Mouse (Mus musculus) left cerebral cortex, adult 8-10 months (tissue): ENCODE results near the gene Neurod4. TPM values are rescaled to one million over a fixed set of nuclear protein-coding genes. Genes with fewer than 3 reads are reported as not detected.
"Not testable (repeated sequence)": the region's sequence is repeated elsewhere in the genome, so short reads cannot be mapped to it uniquely, and the experiment has no call there.

Experiments
- DNase-seq, 2 experiments: peaks; one replicate each; pipeline ENCODE4 v3.0.0; 2022; ENCODE audit warnings: low spot score in 2 of 2
- total RNA-seq, 4 experiments: library from RNA; stranded (reverse); gene quantifications; 2 replicates each; pipeline ENCODE4 v1.2.4; 2022

Neurod4 gene
- under 1 TPM in 3 of 4 experiments, not detected in 1; 0.22 to 0.61 (median 0.39) TPM for total RNA-seq

GRCm38 (mm10) chr10:130280066-130280465 lies at the start of gene Neurod4:
Gene Neurod4 (minus strand): TSS chr10:130280240.
- DNase-seq = no peak

DNA sequence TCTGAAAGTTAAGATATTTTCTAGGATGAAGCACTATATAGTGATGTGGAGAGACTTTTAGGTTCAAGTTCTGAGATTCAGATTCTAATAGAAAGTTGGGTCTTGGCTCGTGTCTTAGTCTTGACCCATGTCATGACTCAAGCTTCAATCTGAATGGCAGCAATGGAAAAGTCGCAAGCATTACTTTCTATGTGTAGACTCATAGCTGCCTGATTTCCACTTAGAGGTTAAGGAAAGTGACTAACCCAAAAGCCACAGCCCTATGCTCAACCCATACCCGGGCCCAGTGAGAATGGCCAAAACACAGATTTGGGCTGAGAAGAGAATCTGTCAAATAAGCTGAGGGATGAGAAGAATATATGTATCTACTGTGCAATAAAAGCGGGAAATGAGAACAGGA lies 44.2 kb upstream of the Neurod4 start:
- DNase-seq = no peak

DNA sequence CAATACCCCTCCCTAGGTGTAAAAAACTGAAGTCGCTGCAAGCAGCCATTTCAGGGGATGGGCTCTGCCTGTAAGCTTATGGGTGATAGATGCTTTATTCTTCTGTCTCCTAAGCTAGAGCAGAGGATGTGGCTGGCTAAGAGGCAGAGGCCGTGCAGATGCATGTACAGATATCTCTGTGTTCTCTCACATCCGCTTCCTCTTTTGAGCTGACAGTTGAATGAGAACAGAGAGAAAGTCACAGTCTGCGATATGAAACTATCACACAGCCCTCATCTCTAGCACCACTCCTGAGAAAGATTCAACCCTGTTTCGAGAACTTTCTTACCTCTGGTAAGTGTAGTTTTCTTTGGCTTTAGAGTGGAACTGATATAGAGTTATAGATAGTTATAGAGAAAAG lies 42.6 kb upstream of the Neurod4 start, which contains the start of gene Tespa1:
TSS of gene Tespa1 (plus strand) at position 234 of the 400 bp plus-strand sequence.
- no peak for DNase-seq

- no peak for DNase-seq
Measured at GRCm38 (mm10) chr10:130322062-130322461, 42.0 kb upstream of the Neurod4 start.

- no peak for DNase-seq
Measured at GRCm38 (mm10) chr10:130320715-130321114, 40.7 kb upstream of the Neurod4 start.

GRCm38 (mm10) chr10:130318720-130319119 lies 38.7 kb upstream of the Neurod4 start:
- no peak for DNase-seq

- DNase-seq = no peak
Measured at GRCm38 (mm10) chr10:130315846-130316245, 35.8 kb upstream of the Neurod4 start.

- no peak for DNase-seq
Measured at GRCm38 (mm10) chr10:130314110-130314829, 34.2 kb upstream of the Neurod4 start.

DNA sequence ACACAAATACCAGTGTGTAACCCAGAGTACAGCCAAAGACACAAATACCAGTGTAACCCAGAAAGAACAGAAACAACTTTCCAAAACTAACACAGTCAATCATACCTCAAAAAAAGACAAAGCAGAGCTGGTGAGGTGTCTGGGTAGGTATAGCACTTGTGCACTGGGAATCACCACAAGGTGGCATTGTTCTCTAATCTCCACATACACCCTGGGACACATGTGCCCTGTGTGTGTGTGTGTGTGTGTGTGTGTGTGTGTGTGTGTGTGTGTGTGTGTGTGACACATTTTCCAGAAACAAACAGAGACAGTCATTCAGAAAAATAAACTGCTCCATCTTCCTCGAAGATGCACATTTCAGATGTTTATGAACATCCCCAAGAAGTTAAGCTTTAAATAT lies 33.5 kb upstream of the Neurod4 start:
- no peak for DNase-seq

GRCm38 (mm10) chr10:130311534-130312227 lies 31.6 kb upstream of the Neurod4 start:
- DNase-seq = no peak

DNA sequence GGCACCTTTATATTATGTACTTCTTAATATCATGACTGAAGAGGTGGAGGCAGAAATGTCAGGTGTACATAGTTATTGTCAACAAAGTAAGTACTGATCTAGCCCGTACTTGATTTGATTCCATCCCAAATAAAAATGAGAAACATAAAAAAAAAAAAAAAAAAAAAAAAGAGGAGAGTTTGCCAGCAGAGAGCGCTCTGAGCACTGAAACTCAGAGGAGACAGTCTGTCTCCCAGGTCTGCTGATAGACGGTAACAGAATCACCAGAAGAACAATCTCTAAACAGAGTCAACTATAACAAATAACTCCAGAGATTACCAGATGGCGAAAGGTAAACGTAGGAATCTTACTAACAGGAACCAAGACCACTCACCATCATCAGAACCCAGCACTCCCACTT lies 24.1 kb upstream of the Neurod4 start:
- not testable (repeated sequence) for DNase-seq

DNA sequence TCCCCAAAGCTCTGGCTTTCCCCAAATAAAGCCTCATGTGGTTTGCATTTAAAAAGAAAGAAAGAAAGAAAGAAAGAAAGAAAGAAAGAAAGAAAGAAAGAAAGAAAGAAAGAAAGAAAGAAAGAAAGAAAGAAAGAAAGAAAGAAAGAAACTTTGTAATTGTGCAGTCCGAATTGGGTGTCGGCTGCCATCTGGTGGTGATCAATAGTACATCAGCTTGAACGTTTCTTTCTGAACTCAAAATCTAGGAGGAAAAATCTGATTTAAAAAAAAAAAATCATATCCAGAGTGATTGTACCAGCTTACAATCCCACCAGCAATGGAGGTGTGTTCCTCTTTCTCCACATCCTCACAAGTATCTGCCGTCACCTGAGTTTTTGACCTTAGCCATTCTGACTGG lies 18.7 kb upstream of the Neurod4 start:
- DNase-seq = not testable (repeated sequence)

GRCm38 (mm10) chr10:130293741-130294408 lies 13.8 kb upstream of the Neurod4 start:
- DNase-seq = no peak

- DNase-seq = no peak
Measured at GRCm38 (mm10) chr10:130288007-130288406, 8.0 kb upstream of the Neurod4 start.

DNA sequence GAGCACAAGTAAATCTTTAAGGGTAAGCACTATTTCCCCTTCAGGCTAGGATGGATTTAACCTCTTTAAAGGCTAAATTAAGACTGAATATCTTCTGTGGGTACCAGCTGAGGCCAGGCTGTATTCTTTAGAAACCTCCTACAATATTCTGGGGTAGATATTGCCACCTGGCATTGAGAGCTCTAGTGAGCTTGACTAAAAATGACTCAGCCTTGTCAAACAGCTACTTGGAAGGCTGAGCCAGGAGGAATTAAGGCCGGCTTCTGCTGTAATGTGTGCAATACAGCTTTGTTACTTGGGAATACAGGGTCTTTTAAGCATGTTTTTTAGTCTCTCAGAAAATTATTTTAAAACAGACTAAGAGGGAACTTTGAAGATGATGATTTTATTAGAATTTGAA lies 7.2 kb upstream of the Neurod4 start:
- peak in 1 of 2 experiments; percentile 38 for DNase-seq

GRCm38 (mm10) chr10:130281982-130282449 lies 2.0 kb upstream of the Neurod4 start:
- DNase-seq = no peak

GRCm38 (mm10) chr10:130276496-130276895 lies 3.5 kb downstream of the Neurod4 start:
- DNase-seq = no peak

DNA sequence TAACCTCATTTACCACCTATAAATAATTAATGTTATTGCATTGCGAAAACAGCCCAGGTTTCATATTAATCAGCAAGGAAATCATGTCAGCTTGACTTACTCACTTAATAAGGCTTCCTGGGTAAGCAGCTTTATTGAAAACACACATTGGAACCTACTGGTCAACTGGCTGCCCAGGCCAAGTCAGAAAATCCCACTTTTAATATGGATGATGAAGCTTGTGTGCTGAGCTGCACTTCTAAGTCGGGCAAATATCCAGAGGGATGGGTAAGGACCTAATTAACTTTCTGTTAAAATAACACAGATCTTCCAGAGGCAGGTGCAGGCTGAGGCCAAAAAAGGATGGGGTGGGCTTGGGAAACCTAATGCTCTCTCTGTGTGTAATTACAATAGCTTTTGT lies 4.3 kb downstream of the Neurod4 start:
- DNase-seq = no peak

DNA sequence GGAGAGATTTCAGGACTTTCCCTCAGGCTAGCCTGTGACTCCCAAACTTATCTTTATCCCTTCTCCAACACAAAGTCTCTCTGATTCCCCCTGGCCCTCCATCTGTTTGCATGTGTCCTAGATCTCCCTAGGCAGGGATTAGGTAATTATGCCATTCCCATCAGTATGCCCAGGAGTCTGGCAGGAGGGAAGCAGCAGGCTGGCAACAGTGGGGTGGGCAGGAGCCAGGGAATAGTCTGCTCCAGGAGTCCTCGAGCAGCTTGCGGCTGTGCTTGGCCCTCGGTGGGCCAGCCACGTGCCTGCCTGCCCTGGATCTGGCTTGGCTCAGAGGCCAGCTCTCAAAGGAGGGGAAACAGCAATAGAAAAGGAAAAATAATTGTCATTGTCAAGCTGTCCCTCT lies 16.8 kb downstream of the Neurod4 start:
- DNase-seq = peak in 1 of 2 experiments; percentile 33

- no peak for DNase-seq
Measured at GRCm38 (mm10) chr10:130259483-130259882, 20.6 kb downstream of the Neurod4 start.

DNA sequence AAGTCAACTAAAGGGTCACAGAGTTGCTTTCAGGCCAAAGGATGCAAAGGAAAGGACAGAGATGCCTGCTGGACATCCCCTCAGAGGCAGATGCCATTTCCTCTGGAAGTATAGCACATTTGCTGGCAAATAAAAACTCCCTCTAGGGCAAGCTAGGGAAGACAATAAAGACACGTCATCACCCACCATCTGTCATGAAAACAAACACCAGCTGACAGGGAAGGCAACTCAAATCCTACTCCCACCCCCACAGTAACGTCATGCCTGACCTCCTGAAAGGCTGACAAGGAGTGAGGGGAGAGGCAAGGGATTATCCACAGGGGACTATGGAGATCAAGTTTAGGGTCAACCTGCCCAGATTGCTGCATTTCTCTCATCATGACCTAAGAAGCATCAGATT lies 35.8 kb downstream of the Neurod4 start:
- DNase-seq = no peak
